Mouse (Mus musculus) frontal cortex, postnatal 10 days (tissue): ENCODE data around the gene Hoxd3.

ENCODE experiments used
- DNase-seq, 2 experiments: peaks; one replicate each; pipeline ENCODE4 v3.0.0; 2022; ENCODE audit warnings: low spot score in 2 of 2, mixed read lengths in 1 of 2

Gene Hoxd3

GRCm38 (mm10) chr2:74679596-74679971 lies 32.1 kb upstream of the Hoxd3 start:
- DNase-seq: no peak

- no peak for DNase-seq
Observed at GRCm38 (mm10) chr2:74679980-74680379, 31.7 kb upstream of the Hoxd3 start.

GRCm38 (mm10) chr2:74680561-74681398 lies 30.9 kb upstream of the Hoxd3 start:
- DNase-seq: no peak

- no peak for DNase-seq
Observed at GRCm38 (mm10) chr2:74681594-74682531, 29.9 kb upstream of the Hoxd3 start.

GRCm38 (mm10) chr2:74682796-74683195 lies 28.9 kb upstream of the Hoxd3 start:
- DNase-seq: no peak

GRCm38 (mm10) chr2:74683471-74683951 lies 28.2 kb upstream of the Hoxd3 start:
- DNase-seq: no peak

- no peak for DNase-seq
Observed at GRCm38 (mm10) chr2:74684106-74684505, 27.6 kb upstream of the Hoxd3 start.

GRCm38 (mm10) chr2:74685059-74685603 lies 26.6 kb upstream of the Hoxd3 start:
- DNase-seq: no peak

- no peak for DNase-seq
Observed at GRCm38 (mm10) chr2:74686301-74686987, 25.3 kb upstream of the Hoxd3 start.

- DNase-seq: no peak
Observed at GRCm38 (mm10) chr2:74686988-74687697, 24.6 kb upstream of the Hoxd3 start.

- no peak for DNase-seq
Observed at GRCm38 (mm10) chr2:74687698-74688555, 23.8 kb upstream of the Hoxd3 start.

GRCm38 (mm10) chr2:74688795-74689573 lies 22.7 kb upstream of the Hoxd3 start:
- no peak for DNase-seq

- no peak for DNase-seq
Observed at GRCm38 (mm10) chr2:74689574-74690337, 22.0 kb upstream of the Hoxd3 start.

- no peak for DNase-seq
Observed at GRCm38 (mm10) chr2:74690338-74690716, 21.4 kb upstream of the Hoxd3 start.

GRCm38 (mm10) chr2:74691022-74691951 lies 20.4 kb upstream of the Hoxd3 start, which contains the start of gene Hoxd10:
Gene Hoxd10 (plus strand): TSS chr2:74691924.
- no peak for DNase-seq

GRCm38 (mm10) chr2:74691995-74692807 lies 19.5 kb upstream of the Hoxd3 start:
- DNase-seq: no peak
